Mouse (Mus musculus) brown adipose tissue, adult 24 weeks (tissue): ENCODE results near the gene Elfn1. TPM values are rescaled to one million over a fixed set of nuclear protein-coding genes. Genes with fewer than 3 reads are reported as not detected.

Experiments used
- H3K27ac ChIP-seq: fragments of 200-500 bp; replicated peaks from 2 replicates; pipeline ENCODE4 v1.5.1; 2012; ENCODE audit warnings: low read depth, mild to moderate bottlenecking, low read length
- H3K4me1 ChIP-seq: fragments of 200-500 bp; 2 replicates; pipeline ENCODE4 v1.6.1; 2012; ENCODE audit warnings: low read length, mixed read lengths; ENCODE audit not compliant: control insufficient read depth, insufficient read depth, insufficient read length
- H3K4me3 ChIP-seq: fragments of 200-500 bp; 2 replicates; pipeline ENCODE4 v1.5.1; 2012; ENCODE audit warnings: low read depth, mild to moderate bottlenecking, low read length, moderate library complexity; ENCODE audit not compliant: insufficient read depth
- polyA plus RNA-seq: library from polyadenylated mRNA; stranded (reverse); fragments of >200 nt; gene quantifications from 2 replicates; pipeline ENCODE4 v1.2.4, GENCODE M21; 2012; ENCODE audit not compliant: missing spikeins, insufficient read depth, insufficient read length

Elfn1 gene
- polyA plus RNA-seq, 1 experiment, result not detected

- H3K4me3 ChIP-seq, result no peak overlapping the region
- no peak overlapping the region for H3K27ac ChIP-seq
- no peaks in the 10 kb centered on the region for H3K4me1 ChIP-seq
These were observed 28.7 kb downstream of the Elfn1 start for GRCm38 (mm10) chr5:139936431-139936830.

- Histone ChIP-seq H3K4me3 (no peak overlapping the region), H3K27ac (no peak overlapping the region), H3K4me1 (no peaks in the 10 kb centered on the region)
These were observed 37.0 kb downstream of the Elfn1 start for GRCm38 (mm10) chr5:139944697-139945096.

- Histone ChIP-seq H3K4me1 (no peaks in the 10 kb centered on the region), H3K4me3 (no peak overlapping the region), H3K27ac (no peak overlapping the region)
These were observed 38.1 kb downstream of the Elfn1 start for GRCm38 (mm10) chr5:139945715-139946364.

DNA sequence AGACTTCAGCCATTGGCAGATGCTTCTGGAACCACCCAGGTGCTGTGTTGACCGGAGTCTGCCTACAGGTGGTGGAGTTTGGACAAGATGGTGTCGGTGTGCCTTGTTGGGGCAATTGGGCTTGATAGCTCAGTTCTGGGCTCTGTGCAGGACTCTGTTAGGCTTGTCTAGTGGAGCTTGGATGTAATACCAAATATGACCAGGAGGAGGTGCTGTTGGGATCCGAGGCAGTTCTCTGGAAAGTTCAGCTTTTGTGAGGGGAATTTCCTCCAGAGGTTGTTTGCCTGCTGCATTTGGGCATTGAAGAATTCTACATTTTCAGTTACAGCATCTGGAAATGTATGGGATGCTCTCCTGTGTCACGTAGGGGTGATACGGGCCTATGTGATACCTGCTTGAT is 39.7 kb downstream of the Elfn1 start:
- no peak overlapping the region for H3K27ac ChIP-seq
- no peak overlapping the region for H3K4me3 ChIP-seq
- no peaks in the 10 kb centered on the region for H3K4me1 ChIP-seq

DNA sequence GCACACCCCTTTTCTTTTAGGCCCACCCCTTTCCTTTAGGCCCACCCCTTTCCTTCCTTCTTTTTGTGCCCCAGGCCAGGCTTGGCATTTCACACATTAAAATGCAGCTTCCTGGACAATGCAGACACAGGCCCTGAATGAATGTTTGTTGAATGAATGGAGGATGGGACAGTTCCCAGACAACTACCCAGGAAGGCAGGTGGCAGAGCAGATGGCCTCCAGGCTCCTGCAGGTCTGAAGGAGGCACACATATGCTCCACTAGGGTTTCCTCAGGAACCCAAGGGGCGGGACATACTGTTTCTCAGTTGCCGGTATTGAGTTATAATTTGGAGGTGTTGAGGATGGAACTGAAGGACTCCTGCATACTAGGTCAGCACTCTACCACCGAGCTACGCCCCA is 40.8 kb downstream of the Elfn1 start:
- Histone ChIP-seq H3K4me3 (no peak overlapping the region), H3K4me1 (no peaks in the 10 kb centered on the region), H3K27ac (no peak overlapping the region)

DNA sequence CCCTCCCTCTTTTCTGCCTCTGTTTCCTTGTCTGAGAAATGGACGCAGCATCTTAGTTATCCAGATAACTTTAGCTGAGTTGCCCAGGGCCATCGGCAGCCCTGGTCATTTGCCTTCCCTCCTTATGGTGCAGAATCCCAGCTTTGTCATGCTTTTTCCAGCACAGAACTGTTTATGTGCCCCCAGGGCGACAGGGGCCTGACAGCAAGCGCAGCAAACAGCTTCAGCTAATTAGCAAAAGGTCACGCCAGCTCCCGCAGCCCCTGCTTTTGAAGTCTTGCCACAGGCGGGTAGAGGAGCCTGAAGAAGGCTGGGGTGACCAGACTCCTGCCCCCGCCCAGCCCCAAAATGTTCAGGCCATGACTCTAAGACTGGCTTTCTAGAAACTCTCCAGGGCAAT is 41.6 kb downstream of the Elfn1 start:
- Histone ChIP-seq H3K4me1 (no peaks in the 10 kb centered on the region), H3K4me3 (no peak overlapping the region), H3K27ac (no peak overlapping the region)

DNA sequence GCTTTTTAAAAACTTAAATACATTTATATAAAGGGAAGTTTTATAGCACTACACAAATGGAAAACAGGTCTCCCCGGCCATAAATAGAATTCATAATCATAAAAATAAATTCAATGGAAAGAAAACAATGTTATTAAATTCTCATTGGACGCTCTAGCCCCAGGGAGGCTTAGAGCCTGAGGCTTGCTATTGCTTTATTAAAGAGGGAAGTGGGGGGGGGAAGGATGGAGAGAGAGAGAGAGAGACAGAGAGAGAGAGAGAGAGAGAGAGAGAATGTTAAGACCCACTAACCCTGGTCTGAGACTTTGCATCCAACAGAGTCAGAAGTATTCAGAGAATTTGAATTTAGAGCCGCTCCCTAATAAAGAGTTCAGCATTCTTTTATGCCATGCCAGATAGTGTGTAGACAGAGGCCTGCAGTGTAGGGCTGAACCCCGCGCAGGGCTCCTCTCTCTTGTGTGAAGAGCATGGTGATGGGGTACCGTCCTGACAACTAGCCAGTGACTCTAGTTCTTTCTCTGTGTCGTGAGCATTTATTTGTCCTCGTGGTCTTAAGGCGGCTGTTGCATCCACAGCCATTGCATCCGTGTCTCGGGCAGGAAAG is 42.3 kb downstream of the Elfn1 start:
- Histone ChIP-seq H3K27ac (no peak overlapping the region), H3K4me3 (no peak overlapping the region), H3K4me1 (no peaks in the 10 kb centered on the region)

DNA sequence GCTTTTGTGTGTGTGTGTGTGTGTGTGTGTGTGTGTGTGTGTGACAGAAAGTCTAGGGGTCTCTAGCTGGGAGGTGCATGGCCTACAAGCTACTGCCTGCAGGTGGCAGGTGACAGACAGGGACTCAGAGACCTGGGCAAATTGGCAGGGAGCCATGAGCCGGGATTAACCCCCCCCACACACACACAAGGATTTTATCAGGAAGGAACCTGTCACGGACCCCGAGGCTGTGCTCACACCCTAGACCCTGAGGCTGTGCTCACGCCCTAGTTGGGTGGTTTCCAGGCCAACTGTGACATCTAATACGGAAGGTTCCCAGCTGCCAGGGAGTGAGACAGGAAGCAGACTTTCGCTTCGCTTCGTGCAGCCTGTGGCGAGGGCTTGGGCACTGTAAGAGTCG is 49.1 kb downstream of the Elfn1 start:
- H3K4me1 ChIP-seq, result no peaks in the 10 kb centered on the region; the same call in 1 of the 2 replicates
- no peak overlapping the region for H3K27ac ChIP-seq
- no peak overlapping the region for H3K4me3 ChIP-seq

DNA sequence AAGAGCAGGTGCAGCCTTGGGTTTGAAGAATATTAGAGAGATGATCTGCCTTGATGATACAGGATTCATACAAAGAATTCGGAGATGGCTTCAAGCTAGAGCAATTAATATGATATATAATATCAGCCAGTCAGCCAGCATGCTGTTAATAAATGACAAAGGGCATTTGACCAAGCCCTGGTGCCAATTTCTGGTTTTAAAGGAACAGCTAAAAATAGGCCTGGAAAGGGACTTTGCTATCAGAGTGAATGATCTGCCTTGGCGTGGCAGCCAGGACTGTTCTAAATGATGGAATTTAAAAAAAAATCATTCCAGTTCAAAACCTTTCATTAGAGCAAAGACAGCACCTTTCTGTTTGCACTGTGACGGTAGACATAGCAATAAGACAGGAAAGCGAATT is 52.0 kb downstream of the Elfn1 start:
- no peak overlapping the region for H3K4me3 ChIP-seq
- no peaks in the 10 kb centered on the region; the same call in 1 of the 2 replicates for H3K4me1 ChIP-seq
- no peak overlapping the region for H3K27ac ChIP-seq

GRCm38 (mm10) chr5:139964391-139964790 is 56.6 kb downstream of the Elfn1 start:
- Histone ChIP-seq H3K27ac (no peak overlapping the region), H3K4me1 (no peaks in the 10 kb centered on the region), H3K4me3 (no peak overlapping the region)

- Histone ChIP-seq H3K4me1 (no peaks in the 10 kb centered on the region; the same call in 1 of the 2 replicates), H3K27ac (no peak overlapping the region), H3K4me3 (no peak overlapping the region)
These were observed 57.9 kb downstream of the Elfn1 start for GRCm38 (mm10) chr5:139965596-139965995.

GRCm38 (mm10) chr5:139969151-139969948 is 61.6 kb downstream of the Elfn1 start:
- Histone ChIP-seq H3K4me1 (no peaks in the 10 kb centered on the region; the same call in 1 of the 2 replicates), H3K27ac (no peak overlapping the region), H3K4me3 (no peak overlapping the region)

GRCm38 (mm10) chr5:139970186-139970631 is 62.5 kb downstream of the Elfn1 start:
- Histone ChIP-seq H3K4me1 (no peaks in the 10 kb centered on the region; the same call in 1 of the 2 replicates), H3K27ac (no peak overlapping the region), H3K4me3 (no peak overlapping the region)

DNA sequence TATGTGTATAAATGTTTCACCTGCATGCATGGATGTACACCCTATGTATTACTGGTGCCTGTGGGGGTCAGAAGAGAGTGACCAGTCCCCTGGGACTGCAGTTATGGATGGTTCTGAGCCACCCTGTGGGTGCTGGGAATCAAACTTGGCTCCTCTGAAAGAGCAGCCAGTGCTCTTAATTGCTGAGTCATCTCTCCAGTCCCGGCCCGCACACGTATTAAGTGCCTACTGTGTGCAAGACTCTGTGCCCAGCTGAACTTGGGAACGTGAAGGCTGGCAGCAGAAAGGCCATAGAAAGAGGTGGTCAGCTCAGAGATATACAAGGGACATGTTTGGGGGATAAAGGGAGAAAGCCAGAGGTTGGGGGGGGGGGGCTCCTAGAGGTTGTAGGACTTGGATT is 68.8 kb downstream of the Elfn1 start:
- no peak overlapping the region for H3K27ac ChIP-seq
- no peak overlapping the region for H3K4me3 ChIP-seq
- no peaks in the 10 kb centered on the region for H3K4me1 ChIP-seq

DNA sequence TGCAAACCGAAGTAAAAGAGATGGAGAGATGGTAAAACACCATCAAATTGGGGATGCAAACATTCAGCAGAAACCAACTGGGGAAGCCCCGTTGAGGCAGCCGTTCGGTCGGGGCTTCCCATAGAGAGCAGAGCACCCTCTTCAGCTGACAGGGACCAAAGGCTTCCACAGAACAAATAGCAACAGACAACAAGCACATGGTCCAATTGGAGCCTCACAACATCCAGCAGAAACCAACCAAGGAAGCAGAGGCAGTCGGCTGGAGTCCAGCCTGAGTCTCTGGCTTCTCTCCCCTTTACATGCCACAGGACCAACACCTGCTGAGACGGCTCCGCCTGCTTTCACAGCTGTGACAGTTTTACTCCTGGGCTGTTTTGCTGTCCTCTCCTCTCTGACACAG is 69.7 kb downstream of the Elfn1 start:
- no peak overlapping the region for H3K4me3 ChIP-seq
- no peaks in the 10 kb centered on the region for H3K4me1 ChIP-seq
- H3K27ac ChIP-seq, result no peak overlapping the region
